ENCODE assay signal across 8 mouse cellular contexts in genomic region chrX:106603386-106603785, GRCm38 (mm10). TPM values are rescaled to one million over a fixed set of nuclear protein-coding genes. Genes with fewer than 3 reads are reported as not detected.
DNase-seq lines count a peak whose midpoint lies in the region; ATAC-seq and TF ChIP-seq lines count a peak whose summit lies in the region.

TSS of gene Cysltr1 (minus strand) at chrX:106603679.

- no peak within 1 kb of the TSS for H3K4me2 ChIP-seq in forebrain, embryonic 12.5 days

- no peaks in the 10 kb centered on the region for H3K27me3 ChIP-seq in forebrain, embryonic 12.5 days

- no peak within 1 kb of the TSS for H3K27ac ChIP-seq in forebrain, embryonic 12.5 days

- H3K4me1 ChIP-seq in forebrain, embryonic 12.5 days: no peaks in the 10 kb centered on the region

- H3K9ac ChIP-seq in forebrain, embryonic 12.5 days: no peak within 1 kb of the TSS

- 24% methylated on average over 6 of the region's 6 CpGs for WGBS in forebrain, embryonic 12.5 days

- H3K9me3 ChIP-seq in forebrain, embryonic 12.5 days: no peaks in the 10 kb centered on the region

- ATAC-seq in monocyte, adult 5-6 weeks (replicated peaks; ENCODE audit: insufficient number of reproducible peaks, low FRiP score, low TSS enrichment, poor library complexity, severe bottlenecking): 0 out of 2 replicates have a peak, but pooled peaks have one; percentile 31
- no peak for ATAC-seq in forebrain, embryonic 12.5 days (ENCODE audit: low FRiP score)

- H3K36me3 ChIP-seq in forebrain, embryonic 12.5 days (replicated peaks): no peaks in the 10 kb centered on the region

- peak; percentile 1 for DNase-seq in adrenal gland, postnatal 10 days
- DNase-seq in adrenal gland, adult 18-20 months (ENCODE audit: low spot score in 2 of 2): no peak
- peak; percentile 3 for DNase-seq in brain, embryonic 14.5 days (ENCODE audit: low read depth)
- DNase-seq in heart, postnatal 36 days: peak; percentile 4 to 25
- peak; percentile 6 for DNase-seq in liver
- DNase-seq in ovary, postnatal 14 days (ENCODE audit: low spot score): no peak

- TF ChIP-seq CTCF in brain, embryonic 14.5 days (IDR thresholded peaks at IDR 0.05; ENCODE audit: borderline replicate concordance, extremely low read depth, insufficient read depth, insufficient read length): no peak

- no peak for TF ChIP-seq POLR2A in brain, embryonic 14.5 days (IDR thresholded peaks at IDR 0.05; ENCODE audit: borderline replicate concordance, extremely low read depth, insufficient read depth, insufficient read length, poor library complexity, severe bottlenecking)

- intact Hi-C loops in heart, postnatal 36 days (cut with DNase I): loop anchor here (10.0 kb wide), 1 partner anchor 551 kb away; no protein-coding TSS in a partner anchor

- H3K4me3 ChIP-seq in forebrain, embryonic 12.5 days (replicated peaks): no peak within 1 kb of the TSS

RNA-seq across cellular contexts. Expression of gene Cysltr1, which starts in this region (rescaled TPM):
- under 1 TPM; 0.54 to 0.70 TPM for total RNA-seq in adrenal gland, postnatal 10 days (2021)
- under 1 TPM; 0.61 to 0.73 TPM for total RNA-seq in adrenal gland, adult 18-20 months (2021)
- 0.28 and 0.36 TPM in 2 replicates for polyA plus RNA-seq in brain, embryonic 14.5 days (2012; rRNA removed)
- total RNA-seq in heart, postnatal 36 days (2021): 1 to 10 TPM; 2.0 to 2.1 TPM
- total RNA-seq in monocyte, adult 5-6 weeks (2017): 0.76 to 5.3 TPM (median 2.0 TPM) in 3 replicates
- polyA plus RNA-seq in forebrain, embryonic 12.5 days (2016; fragmentation: Nextera tagmentation; extraction: Ambion mirVana): 0.63 and 0.88 TPM in 2 replicates

Comparison
In these comparisons a context has a peak if more than half of its experiments do, and no peak if none do; other contexts are left out.
1. Peak in DNase-seq in adrenal gland, postnatal 10 days; RNA of the gene not detected or under 1 TPM.
2. Peak in DNase-seq in brain, embryonic 14.5 days; RNA of the gene not detected or under 1 TPM.
3. DNase-seq: peak in heart, postnatal 36 days (2 of 2) and liver (single experiment); none in adrenal gland, adult 18-20 months (0 of 2) and ovary, postnatal 14 days (single experiment).